Mouse (Mus musculus): ENCODE data around the gene Ace.

GRCm38 (mm10) chr11:105978232-105978631 is 10.5 kb downstream of the Ace start:
- TF ChIP-seq CTCF (IDR thresholded peaks at IDR 0.05; ENCODE audit: extremely low read depth, insufficient read length, insufficient replicate concordance, low read depth, low read length) (no peak), POLR2A (IDR thresholded peaks at IDR 0.05; ENCODE audit: low read depth, low read length) (no peak)
